Mouse (Mus musculus) gastrocnemius, postnatal 25 days (tissue): ENCODE data around the gene Srrm4. TPM values are rescaled to one million over a fixed set of nuclear protein-coding genes. Genes with fewer than 3 reads are reported as not detected.

Experiments used
- DNase-seq: peaks from one replicate; pipeline ENCODE4 v3.0.0; 2022
- long read RNA-seq, 2 experiments: library from polyadenylated mRNA; stranded (forward); transcript quantifications; one replicate each; pipeline ENCODE4 v2.0.0; 2021
- total RNA-seq, 2 experiments: library from RNA; stranded (reverse); gene quantifications; 1 replicate in 1 of 2; 2 replicates in 1 of 2; pipeline ENCODE4 v1.2.3; 2021

The Srrm4 gene
- under 1 TPM; 0.20 to 0.24 TPM for total RNA-seq
- long read RNA-seq, experiment 1, result 0 reads
- long read RNA-seq, experiment 2, result 0 reads

DNA sequence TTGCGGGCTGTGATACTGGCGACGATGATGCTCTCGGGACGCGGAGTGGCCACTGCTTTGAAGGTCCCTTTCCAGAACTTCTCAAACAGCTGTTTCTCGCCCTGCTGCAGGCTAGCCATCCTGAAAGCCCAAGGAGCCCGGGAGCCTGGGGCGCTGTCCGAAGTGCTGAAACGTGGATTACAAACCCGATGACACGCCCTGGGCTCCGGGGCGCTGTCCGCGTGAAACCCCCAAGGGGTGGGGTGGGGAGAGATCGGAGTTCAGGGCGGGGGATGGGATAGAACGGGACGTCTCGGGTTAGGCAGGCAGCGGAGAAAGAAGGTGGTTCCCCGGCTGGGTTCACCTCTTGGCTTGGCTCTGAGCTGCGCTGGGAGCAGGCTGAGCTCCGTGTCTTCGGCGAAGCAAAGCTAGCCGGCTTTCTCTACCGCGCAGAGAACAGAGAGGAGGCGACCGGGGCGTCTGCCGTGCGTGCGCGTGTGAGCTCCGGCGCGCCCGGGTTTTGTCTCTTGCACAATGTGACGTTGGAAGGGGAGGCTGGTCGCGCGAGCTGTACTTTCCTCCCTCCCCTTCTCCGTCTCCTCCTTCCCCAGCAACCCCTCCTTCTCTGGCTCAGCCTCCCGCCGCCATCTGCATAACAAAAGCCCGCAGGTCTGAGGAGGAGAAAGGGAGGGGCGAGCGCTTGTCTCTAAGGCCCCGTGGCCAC is at the start of gene Srrm4:
TSS of gene Srrm4 (minus strand) at position 472 of the 703 bp plus-strand sequence.
- no peak for DNase-seq

DNA sequence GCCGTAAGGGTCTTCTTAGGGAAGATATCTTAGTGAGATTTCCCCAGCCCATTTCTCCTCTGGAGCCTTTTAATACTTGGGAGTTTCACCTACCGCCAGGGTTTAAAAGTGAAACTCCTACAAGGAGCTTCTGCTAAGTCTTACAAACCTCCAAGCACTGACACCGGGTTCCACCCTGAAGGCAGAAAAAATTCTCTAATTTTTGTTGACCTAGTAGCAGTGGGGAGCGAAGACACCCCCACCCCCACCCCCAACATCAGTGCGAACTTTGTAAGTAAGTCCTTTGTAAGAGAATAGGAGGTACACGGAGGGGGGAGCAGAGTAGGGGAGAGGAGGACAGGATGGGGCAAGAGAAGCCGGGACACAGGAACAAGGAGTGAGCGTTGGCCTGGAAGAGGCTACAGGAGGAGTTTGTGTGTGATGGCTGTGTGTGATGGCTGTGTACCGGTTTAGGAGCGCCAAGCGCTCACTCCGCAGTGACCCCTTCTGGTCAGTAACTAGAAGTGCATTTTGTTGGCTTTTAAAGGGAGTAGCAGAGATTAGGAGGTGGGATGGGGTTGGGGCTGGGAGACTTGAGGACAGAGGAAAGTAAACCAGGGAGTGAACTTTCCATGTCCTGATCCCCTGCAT is 1.3 kb upstream of the Srrm4 start:
- no peak for DNase-seq

DNA sequence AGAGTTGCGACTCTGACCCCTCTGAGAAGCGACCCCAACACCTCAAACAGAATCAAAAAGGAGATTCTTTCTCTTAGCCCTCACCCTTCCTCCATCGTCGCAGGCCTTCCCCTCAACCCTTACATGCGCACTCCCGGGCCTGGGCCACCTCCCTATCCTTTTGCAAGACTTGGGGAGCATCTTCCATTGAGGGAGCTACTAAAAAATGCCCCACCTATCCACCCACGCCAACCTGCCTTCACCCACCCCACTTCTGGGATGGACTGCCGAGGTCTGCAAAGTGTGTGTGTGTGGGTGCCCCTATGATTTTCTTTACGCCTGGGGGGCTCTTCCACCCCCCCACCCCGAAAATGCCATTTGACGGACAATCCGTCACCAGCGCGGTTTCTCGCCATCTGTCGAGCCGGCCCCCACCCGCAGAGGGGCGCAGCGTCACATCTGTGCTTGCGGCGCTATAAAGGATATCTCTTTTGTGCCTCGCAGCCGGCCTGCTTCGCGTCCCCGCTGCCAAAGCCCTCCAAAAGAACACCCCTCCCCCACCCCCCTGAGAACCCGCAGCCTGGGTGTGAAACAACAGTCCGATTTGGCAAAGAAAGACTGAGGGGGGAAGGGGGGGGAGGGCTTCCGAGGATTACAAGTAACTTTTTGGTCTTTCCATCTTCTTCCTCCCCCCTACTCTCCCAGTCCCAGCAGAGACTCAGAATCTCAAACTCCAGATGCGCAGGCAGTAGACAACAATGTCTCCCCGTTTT is 608 bp upstream of the Srrm4 start:
- DNase-seq, result no peak

DNA sequence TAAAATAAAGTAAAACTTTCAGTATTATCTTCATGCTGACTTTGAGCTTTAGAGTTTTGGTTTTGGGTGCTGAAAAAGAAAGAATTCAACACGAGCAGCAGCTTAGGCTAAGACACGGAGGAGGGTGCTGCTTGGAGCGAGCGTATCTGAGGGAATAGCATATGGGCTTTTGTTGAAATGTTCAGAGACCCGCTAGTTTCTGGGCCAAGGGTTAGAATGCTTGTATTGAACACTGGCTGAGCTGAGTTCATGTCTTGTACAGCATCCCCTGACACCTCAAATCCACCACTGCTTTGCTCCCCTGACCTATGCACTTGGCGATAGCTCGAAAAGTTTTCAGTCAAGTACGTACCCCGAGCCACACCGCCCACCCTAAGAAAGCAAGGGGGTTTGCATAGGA is 919 bp downstream of the Srrm4 start:
- no peak for DNase-seq

DNA sequence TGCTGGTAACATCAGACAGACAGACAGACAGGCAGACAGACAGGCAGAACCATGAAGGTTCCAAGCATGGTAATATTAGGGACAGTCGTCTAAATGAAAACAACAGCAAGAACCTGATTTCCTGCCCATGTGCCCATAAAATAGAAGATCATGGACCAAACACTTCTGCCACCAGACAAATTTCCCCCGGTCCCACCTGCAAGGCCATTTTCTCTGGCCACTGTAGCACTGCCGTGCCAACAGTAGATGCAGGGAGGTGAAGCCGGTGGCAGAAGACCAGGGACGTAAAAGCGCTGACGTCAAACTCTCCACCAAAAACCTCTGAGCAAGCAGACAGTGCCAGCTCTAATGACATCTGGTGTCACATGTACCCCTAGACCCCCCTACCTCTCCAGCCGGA is 2.0 kb downstream of the Srrm4 start:
- no peak for DNase-seq

DNA sequence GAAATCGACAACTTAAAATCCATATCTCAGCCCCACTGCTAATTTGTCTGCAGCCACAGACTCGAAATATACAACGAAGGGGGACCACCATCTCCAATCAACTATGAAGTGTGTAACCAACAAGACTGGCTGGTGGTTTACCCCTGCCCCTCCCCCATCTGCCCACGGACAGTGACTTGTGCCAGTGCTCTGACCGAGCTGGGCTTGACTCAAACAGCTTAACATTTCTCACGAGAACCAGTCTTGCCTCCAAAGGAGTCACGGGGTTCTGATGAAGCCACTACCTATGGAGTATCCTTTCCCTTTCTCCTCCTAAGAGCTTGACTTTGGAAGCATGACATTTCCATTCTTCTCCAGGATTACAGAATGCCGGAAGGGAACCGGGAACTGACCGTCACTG is 2.8 kb downstream of the Srrm4 start:
- DNase-seq, result no peak

DNA sequence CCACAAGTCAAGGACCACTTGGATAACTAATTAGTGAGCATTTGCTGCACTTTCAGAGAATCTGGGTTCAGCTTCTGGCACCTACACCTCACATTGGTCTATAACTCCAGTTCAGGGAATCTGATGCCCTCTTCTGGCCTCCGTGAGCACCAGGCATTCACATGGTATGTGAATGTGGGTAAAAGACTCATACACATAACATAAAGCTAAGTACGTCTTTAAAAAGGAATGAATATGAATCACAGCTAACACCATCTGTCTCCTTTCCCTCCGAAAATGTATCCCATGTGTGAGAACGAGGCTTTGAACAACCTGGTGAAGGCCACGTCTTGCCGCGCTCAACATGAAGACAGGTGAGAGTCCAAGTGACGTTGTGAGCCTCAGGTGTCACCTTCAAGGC is 12.1 kb downstream of the Srrm4 start:
- no peak for DNase-seq

DNA sequence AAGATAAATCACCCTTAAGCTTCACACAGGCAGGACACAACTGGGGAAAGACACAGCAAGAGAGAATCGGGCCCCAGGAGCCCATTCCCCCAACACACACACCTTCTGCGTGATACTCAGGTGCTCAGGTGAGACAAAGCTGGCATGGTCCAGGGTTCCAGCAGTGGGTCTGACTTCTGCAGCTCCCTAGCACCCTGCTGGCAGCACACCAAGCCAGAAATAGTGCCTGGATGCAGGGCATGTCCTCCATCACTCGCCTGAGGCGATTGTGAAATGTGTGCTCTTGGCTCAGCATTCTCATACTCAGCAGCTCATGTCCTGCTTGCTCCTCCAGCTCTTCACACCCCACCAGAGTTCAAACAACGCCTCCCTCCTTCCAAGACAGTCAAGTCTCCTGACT is 14.5 kb downstream of the Srrm4 start:
- no peak for DNase-seq

DNA sequence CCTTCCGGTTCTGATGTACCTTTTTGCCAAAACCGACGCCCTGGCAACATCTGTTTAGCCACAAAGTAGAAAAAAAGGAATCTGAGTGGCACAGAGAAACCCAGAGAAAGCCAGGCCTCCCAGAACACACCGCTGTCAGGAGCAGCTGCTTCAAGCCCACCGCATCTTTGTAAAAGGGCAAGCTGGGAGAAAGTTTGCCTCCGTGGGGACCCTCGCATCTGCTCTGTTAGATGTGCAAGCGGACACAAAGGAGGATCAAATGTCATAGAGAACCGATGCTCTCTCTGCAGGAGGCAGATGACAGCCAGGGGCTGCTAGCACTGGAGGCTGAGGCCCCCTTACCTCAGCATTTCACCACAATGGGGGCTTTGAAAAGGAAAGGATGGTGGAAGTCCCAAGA is 18.3 kb downstream of the Srrm4 start:
- DNase-seq, result no peak

DNA sequence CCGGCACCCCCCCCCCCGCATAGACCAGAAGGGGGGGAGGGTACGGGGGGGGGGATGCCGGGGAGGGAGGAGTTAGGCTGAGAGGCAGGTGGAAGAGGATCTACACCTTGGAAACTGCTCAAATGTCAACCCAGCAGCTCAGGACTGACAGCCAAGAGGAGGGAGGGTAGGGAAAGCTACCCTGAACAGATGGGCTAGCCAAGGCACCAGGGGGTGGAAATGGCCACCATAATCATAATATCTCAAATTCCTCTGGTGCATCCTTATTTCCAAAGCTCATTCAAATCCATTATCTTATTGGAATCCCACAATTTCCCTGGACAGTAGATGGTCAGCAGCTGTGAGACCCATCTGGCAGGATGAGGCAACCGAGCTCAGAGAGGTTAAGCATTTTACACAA is 19.7 kb downstream of the Srrm4 start:
- no peak for DNase-seq

DNA sequence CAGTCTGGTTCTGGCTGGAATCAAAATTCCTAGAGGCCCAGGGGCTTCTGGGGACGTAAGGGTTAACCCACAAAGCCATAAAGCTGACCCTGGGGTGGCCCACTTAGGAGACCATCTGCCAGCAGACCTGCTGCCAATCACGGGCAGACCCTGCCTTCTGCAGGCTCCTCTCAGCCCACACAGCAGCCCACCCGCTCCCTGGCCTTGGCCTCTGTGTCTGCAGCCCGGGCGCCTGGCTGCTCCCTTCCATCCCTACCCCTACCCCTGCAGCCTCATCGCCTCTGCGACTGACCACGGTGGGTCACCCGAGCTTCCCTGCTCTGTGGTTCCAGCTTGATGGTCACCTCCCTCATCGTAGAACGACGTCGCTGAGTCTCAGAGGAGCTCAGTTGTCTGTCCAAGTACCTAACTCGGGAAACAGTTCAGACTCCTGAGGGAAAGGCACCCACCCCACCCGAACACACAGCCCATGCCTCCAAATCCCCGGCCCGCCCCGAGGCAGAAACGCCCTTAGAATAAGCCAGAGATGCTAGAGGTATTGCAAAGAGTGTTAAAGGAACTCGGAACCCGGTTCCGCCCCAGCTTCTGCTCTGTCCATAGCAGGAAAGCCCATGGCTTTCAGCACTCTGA is 20.3 kb downstream of the Srrm4 start:
- no peak for DNase-seq

DNA sequence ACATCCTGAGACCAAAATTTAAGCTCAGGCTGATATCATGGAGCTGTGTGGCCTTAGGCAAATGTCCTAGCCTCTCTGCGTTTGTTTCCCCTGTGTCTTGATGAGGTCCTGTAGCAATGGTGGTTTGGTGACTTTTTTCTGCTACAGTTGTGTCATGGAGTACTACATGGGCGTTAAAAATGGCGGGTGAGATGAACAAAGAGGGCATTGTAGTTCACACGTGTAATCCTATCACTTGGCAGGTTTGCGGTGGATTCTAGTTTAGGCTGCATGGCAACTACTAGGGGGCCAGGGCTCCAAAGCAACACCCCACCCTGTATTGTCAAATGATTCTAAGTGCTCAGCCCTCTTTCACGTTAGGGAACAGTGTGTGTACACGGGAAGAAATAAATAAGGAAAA is 21.1 kb downstream of the Srrm4 start:
- no peak for DNase-seq

DNA sequence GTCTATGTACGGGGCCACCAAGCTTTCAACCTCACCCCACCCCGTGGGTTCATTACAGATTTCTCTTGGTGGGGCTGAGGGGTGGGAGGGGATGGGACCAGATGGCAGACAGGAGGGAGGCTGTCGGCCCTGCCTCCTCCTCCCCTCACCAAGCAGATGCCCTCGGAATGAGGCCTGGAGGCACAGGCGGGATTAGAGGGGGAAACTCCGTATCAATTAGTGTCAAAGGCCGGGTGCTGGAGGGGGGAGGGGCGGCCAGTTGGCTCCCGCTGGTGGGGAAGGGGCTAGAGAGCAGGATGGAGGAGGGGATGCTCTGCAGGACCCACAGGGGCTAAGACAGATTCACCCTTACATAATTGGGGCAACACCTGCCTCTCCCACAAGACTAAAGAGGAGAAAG is 22.0 kb downstream of the Srrm4 start:
- no peak for DNase-seq

DNA sequence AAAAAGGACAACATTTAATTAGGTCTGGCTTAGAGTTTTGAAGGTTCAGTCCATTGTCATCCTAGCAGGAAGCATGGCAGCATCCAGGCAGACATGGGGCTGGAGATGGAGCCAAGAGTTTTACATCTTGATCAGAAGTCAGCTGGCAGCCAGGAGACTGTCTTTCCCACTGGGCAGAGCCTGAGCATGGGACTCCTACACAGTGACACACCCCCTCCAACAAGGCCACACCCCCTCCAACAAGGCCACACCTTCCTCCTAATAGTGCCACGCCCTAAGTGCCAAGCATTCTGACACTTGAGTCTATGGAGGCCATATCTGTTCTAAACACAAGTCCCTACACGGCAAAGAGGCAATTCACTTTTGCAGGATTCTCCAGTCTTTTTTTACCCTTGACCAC is 23.6 kb downstream of the Srrm4 start:
- DNase-seq, result no peak

DNA sequence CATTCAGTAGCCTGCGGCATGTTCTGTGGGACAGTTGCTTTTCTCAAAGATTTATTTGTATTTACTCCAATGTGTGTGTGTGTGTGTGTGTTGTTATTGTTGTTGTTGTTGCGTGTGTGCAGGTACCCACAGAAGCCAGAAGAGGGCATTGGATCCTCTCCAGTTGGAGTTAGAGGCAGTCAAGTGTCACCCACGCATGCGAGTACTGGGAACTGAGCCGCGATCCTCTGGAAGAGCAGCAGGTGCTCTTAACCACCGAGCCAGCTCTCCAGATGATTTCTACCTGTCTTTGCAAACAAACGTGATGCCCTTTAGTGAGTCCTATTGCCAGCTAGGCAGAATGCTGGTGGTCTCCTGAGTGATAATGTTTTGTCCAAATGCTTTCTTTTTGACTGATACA is 24.3 kb downstream of the Srrm4 start:
- DNase-seq, result no peak

DNA sequence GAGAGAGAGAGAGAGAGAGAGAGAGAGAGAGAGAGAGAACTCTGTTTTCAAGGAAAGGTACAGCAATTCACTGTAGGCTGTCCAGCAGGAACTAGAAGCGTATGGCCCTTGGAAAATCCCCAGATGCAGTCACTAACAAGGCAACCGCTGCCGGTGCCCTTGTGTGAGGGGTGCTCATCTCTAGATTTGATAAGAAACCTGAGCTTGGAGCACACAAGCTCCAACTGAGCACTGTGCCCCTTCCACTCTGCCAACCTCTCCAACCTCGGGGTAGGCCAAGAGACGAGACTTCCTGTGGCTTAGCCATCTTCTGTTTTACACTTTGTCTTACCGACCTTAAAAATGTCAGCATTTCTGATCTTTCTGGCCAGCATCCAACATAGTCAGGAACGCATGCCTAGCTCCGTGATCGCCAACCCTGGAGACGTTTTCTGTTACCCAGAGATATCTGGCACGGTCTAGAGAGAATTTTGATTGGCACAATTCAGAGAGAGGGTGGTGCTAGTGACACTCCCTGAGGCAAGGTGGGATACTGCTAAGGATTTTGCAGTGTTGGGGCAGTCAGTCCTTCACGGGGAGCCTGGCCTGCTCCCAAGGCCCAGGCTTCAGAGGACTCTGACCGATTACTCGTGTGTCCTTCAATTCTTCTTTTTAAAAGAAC is 25.1 kb downstream of the Srrm4 start:
- no peak for DNase-seq

DNA sequence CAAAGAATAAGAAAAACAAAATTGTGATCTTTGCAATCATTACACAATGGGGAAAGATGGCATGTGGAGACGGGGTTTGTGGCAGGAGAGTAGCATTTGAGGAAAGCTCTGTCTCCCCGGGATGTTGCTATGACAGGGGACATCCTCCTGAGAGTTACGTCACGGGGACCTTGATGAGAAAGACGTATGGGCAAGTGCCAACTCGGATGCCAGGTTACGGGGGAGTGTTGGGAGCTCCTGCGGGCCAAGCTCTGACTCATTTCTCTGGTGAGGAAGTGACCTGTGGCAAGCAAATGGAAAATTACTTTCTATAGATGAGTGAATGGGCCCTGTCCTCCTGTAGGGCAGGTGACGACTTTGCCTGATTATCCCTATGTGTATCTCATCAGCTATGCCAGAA is 26.0 kb downstream of the Srrm4 start:
- no peak for DNase-seq

DNA sequence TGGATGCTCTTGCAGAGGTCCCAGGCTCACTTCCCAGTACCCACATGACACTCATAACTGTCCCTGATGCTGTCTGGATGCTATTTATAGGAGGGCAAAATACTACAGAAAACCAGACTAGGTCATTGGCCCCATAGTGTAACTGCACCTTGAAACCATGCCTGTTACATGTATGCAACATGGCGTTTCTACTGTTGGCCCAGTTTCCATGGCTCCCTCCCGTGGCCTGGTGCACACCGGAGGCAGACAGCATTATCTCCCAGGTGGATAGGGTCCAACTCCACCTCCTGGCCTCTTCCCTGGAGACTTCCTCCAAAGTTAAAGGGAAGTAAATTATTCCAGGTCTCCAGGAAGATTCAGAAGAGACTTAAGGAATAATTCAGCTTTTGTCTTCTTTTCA is 27.2 kb downstream of the Srrm4 start:
- no peak for DNase-seq

DNA sequence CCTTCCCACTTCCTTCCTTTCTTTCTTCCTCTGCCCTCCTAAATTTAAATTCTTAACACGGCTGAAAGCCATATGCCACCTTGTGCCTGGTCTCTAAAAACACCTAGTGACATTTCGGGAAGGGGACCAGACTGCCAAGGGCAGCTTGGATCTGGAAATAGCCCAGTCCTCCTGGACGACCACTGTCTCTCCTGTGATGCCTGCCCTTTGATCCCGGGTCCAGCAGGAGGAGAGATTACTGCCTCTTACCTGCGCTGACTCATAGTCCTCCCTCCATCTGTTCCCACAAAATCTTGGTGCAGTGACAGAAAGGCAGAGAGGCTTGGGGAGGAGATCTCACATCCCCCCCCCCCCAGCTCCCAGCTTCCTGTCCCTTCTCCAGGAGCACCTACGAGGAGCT is 27.9 kb downstream of the Srrm4 start:
- no peak for DNase-seq

DNA sequence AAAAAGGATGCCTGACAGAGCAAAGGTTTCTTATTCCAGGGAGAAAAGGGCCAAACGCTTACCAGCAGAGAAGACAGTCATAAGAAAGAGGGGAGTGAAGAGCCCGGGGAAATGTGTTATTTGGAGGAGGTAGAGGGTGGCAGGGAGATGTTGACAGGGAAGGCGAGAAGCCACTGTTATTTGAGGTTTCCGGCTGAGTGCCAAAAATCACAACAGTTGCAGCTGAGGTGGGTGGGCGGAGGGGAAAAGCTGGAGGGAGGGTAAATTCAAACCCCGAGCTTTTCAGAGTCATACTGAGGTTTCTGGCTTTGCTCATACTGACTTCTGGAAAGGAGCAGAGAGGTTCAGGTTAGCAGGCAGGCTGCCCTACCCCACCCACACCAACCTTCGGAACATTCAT is 32.5 kb downstream of the Srrm4 start:
- DNase-seq, result no peak

DNA sequence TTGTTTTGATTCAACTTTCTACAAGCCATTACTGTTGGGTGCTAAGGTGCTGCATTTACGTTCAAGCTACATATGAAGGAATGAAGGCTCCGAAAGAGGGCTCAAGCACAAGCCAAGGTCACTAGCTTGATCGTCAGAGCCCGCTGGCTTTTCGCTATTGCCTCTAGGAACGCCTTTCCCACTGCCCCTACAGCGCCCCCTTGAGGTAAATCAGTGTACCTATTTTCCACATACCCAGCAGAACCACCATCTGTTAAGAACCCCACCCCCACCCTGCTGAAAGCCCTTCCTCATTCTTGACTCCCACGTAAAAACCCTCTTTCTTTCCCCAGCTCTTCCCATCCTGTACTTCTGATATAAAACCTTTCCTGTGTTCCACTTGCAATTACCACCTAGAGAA is 35.0 kb downstream of the Srrm4 start:
- DNase-seq, result no peak

DNA sequence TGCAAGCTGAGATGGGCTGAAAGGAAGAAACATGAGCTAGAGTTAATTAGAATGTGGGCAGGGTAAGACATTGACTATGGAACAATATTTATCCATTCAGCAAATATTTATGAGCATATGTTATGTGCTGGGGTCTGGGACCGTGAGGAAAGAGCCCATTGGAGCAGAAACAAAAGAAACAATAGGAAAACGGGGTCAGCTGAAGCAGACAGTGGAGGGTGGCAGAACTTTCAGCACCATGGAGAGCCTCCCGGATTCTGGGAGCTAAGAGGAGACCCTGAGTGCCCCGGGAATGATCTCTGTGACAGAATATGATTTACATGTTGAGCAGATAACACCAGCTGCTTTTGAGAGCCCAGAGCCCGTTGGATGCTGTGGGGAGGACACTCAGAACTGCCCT is 37.7 kb downstream of the Srrm4 start:
- no peak for DNase-seq

DNA sequence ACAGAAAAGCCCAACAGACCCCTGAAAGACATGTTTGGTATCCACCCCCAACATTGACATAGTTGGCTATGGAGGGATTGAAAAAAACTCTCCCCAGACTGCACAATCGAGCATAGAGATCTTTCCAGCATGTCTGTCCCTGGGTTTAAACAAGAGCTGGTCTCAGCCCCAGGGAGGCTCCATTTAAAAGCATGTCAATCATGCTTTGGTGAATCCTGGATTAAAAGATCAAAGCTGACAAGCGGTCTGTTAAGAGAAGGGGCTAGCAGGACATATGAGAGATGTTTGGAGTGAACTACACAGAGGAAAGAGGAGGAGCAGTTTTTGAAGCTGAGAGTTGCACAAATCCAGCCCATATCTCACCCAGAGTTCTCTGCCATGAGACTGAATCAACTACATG is 38.5 kb downstream of the Srrm4 start:
- DNase-seq, result no peak
